Mouse (Mus musculus) forebrain, embryonic 15.5 days (tissue): ENCODE measurements around the gene Pcsk6. TPM values are rescaled to one million over a fixed set of nuclear protein-coding genes. Genes with fewer than 3 reads are reported as not detected.

ENCODE experiments used
- ATAC-seq: fragments of 200-750 bp; cut with Nextera tagmentation; replicated peaks from 2 replicates; pipeline ENCODE4 v1.8.0; 2017; ENCODE audit warnings: mild to moderate bottlenecking, moderate TSS enrichment, moderate library complexity
- H3K27ac ChIP-seq: fragments of 300-500 bp; sonication (generic); replicated peaks from 2 replicates; pipeline ENCODE4 v1.5.1; 2015; ENCODE audit warnings: mild to moderate bottlenecking, inconsistent platforms
- H3K27me3 ChIP-seq: fragments of 300-500 bp; sonication (generic); 2 replicates; pipeline ENCODE4 v1.6.1; 2015; ENCODE audit warnings: inconsistent platforms
- H3K36me3 ChIP-seq: fragments of 300-500 bp; sonication (generic); 2 replicates; pipeline ENCODE4 v1.6.1; 2015; ENCODE audit warnings: mild to moderate bottlenecking, inconsistent platforms
- H3K4me1 ChIP-seq: fragments of 300-500 bp; sonication (generic); 2 replicates; pipeline ENCODE4 v1.6.1; 2015; ENCODE audit warnings: inconsistent platforms
- H3K4me2 ChIP-seq: fragments of 300-500 bp; sonication (generic); replicated peaks from 2 replicates; pipeline ENCODE4 v1.6.1; 2015; ENCODE audit warnings: mild to moderate bottlenecking, inconsistent platforms
- H3K4me3 ChIP-seq: fragments of 300-500 bp; sonication (generic); 2 replicates; pipeline ENCODE4 v1.5.1; 2015; ENCODE audit warnings: mild to moderate bottlenecking, inconsistent platforms
- H3K9ac ChIP-seq: fragments of 300-500 bp; sonication (generic); replicated peaks from 2 replicates; pipeline ENCODE4 v1.6.1; 2015; ENCODE audit warnings: mild to moderate bottlenecking, inconsistent platforms
- H3K9me3 ChIP-seq: fragments of 300-500 bp; sonication (generic); 2 replicates; pipeline ENCODE4 v1.6.1; 2016; ENCODE audit warnings: inconsistent platforms
- WGBS: fragments of 180-500 bp; shearing (Covaris S2); methylation state at CpG from one replicate; pipeline ENCODE4 v1.1.7; 2015; ENCODE audit warnings: mixed read lengths; 5-methylcytosine and 5-hydroxymethylcytosine counted together
- polyA plus RNA-seq: library from polyadenylated mRNA; unstranded; fragments of >200 nt; fragmentation: Nextera tagmentation; extraction: Ambion mirVana; gene quantifications from 2 replicates; pipeline ENCODE4 v1.2.1, GENCODE M21; 2015

Gene Pcsk6
- polyA plus RNA-seq, 1 experiment from 2014 or later = 0.71 TPM

DNA sequence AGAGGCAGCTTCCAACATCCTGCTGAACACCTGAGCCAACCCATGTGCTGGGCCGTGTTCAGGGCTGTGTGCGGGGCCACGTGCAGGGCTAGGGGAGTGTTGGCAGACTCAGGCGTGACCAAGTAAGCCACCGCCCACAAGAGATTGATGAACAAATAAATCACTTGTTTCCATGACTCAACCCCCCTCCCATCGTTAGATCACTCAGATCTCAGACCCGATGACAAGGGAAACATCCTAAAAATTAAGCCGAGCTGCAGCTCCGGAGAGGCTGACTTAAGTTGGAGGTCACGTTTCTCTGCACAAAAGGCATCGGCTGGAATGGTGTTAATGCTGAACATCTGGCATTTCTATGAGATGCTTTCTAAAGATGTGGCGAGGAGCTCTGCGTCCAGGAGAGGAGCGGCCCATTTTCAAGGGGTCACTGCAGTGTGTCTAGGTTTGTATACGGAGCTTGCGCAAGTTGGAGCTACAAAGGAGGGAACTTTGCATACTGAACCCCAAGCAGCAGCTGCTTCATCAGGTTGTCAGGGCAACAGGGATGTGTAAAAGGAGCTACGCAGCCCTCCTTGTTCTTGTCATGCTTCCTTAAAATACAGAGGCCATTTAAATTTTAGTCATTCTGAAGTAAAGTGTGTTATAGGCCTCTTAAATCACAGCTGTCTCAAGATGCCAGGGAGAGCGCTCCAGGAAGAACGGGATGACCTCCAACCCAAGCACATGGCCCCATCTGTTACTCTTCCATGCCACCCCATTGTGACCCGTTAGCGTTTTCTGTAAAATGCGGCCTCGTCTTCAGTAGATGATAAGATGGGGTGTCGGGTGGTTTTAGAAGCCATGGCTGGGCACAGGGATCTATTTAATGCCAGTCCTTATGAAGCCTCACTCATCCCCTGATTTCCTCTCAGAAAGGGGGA lies 94.0 kb downstream of the Pcsk6 start:
- Histone ChIP-seq H3K4me3 (no peak overlapping the region), H3K9ac (no peak overlapping the region), H3K4me2 (no peak overlapping the region), H3K4me1 (peaks cover 5% of the 10 kb centered on the region; the same call in 1 of the 2 replicates), H3K27ac (no peak overlapping the region), H3K27me3 (no peaks in the 10 kb centered on the region), H3K9me3 (no peaks in the 10 kb centered on the region), H3K36me3 (no peaks in the 10 kb centered on the region)
- 55% methylated on average over 24 of the region's 24 CpGs for WGBS
- ATAC-seq = 0 out of 2 replicates have a peak, but pooled peaks have one; percentile 51

- no peak for ATAC-seq
- Histone ChIP-seq H3K9me3 (no peaks in the 10 kb centered on the region), H3K36me3 (no peaks in the 10 kb centered on the region), H3K4me2 (no peak overlapping the region), H3K27ac (no peak overlapping the region), H3K4me3 (no peak overlapping the region), H3K4me1 (peaks cover 5% of the 10 kb centered on the region; the same call in 1 of the 2 replicates), H3K9ac (no peak overlapping the region), H3K27me3 (no peaks in the 10 kb centered on the region)
- 95% methylated on average over 1 of the region's 1 CpGs for WGBS
These were observed 95.7 kb downstream of the Pcsk6 start for GRCm38 (mm10) chr7:65957245-65957644.

DNA sequence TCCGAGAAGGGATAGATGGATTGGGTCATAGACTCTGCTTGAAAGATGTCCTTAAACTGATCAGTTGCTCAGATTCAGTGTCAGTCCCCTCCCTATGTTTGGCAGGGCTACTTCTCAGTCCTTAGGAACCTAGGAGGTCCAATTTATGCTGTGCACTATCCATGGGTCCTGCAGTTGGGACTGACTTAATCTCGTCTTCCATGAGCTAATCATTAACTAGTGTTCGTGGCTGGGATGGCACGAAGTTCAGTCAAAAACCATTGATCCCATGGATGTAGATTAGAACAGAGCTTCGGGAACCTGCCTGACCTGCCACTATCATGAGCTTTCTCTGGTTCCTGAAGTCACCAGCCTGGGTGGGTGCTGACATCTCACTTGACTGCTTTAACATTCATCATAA lies 96.6 kb downstream of the Pcsk6 start:
- Histone ChIP-seq H3K27ac (no peak overlapping the region), H3K27me3 (no peaks in the 10 kb centered on the region), H3K4me3 (no peak overlapping the region), H3K9ac (no peak overlapping the region), H3K9me3 (no peaks in the 10 kb centered on the region), H3K4me2 (no peak overlapping the region), H3K36me3 (no peaks in the 10 kb centered on the region), H3K4me1 (peaks cover 5% of the 10 kb centered on the region; the same call in 1 of the 2 replicates)
- 92% methylated on average over 5 of the region's 5 CpGs for WGBS
- ATAC-seq = no peak

- no peak for ATAC-seq
- Histone ChIP-seq H3K36me3 (no peaks in the 10 kb centered on the region), H3K4me2 (no peak overlapping the region), H3K9ac (no peak overlapping the region), H3K4me3 (no peak overlapping the region), H3K27me3 (no peaks in the 10 kb centered on the region), H3K9me3 (no peaks in the 10 kb centered on the region), H3K4me1 (peaks cover 5% of the 10 kb centered on the region; the same call in 1 of the 2 replicates), H3K27ac (no peak overlapping the region)
- 94% methylated on average over 9 of the region's 9 CpGs for WGBS
These were observed 97.8 kb downstream of the Pcsk6 start for GRCm38 (mm10) chr7:65959221-65959924.

GRCm38 (mm10) chr7:65962611-65963010 lies 101.1 kb downstream of the Pcsk6 start:
- Histone ChIP-seq H3K36me3 (no peaks in the 10 kb centered on the region), H3K4me1 (no peaks in the 10 kb centered on the region), H3K27me3 (no peaks in the 10 kb centered on the region), H3K27ac (no peak overlapping the region), H3K9ac (no peak overlapping the region), H3K4me2 (no peak overlapping the region), H3K4me3 (no peak overlapping the region), H3K9me3 (no peaks in the 10 kb centered on the region)
- 73% methylated on average over 7 of the region's 7 CpGs for WGBS
- no peak for ATAC-seq

DNA sequence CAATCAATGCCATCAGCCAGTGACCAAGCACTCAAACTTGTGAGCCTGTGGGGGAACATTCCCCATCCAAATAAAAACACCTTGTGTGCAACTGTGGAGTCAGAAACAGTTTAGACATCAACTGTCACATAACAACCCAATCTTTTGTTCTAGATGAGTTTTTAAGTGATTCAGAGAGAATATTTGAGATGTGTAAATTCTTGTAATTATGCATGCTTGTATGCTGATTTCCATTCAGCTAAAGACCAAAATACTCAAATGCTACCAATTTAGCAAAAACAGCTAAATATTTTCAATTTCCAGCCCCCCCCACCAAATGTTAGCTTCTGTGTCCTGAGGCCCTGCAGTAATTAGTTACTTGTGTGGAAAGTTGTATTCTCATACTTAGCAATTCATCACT lies 102.9 kb downstream of the Pcsk6 start:
- no peak overlapping the region for H3K9ac ChIP-seq
- H3K36me3 ChIP-seq = no peaks in the 10 kb centered on the region
- no peak overlapping the region for H3K27ac ChIP-seq
- no peaks in the 10 kb centered on the region for H3K27me3 ChIP-seq
- H3K4me3 ChIP-seq = no peak overlapping the region
- H3K4me2 ChIP-seq = no peak overlapping the region
- no peaks in the 10 kb centered on the region for H3K4me1 ChIP-seq
- ATAC-seq = no peak
- H3K9me3 ChIP-seq = no peaks in the 10 kb centered on the region

DNA sequence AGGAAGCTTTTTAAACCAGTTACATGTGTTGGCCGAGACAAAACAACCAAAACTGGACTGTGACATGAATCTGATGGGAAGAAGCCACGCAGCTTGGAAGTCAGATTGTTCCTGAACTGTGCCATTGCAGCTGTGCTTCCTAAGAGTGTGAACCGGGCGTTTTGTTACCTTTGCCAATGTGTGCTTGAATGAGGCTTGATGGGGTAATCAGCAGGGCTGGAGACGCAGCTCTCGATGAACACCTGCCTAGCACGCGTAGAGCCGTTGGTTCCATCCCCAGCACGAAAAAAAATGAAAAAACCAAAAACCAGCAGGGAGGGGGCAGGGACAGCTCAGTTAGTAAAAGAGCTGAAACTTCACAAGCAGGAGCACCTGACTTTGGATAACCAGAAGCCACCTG lies 109.8 kb downstream of the Pcsk6 start:
- no peak overlapping the region for H3K4me3 ChIP-seq
- WGBS = 82% methylated on average over 10 of the region's 10 CpGs
- no peak overlapping the region for H3K9ac ChIP-seq
- no peak overlapping the region for H3K27ac ChIP-seq
- no peaks in the 10 kb centered on the region for H3K36me3 ChIP-seq
- no peak; the same call in 1 of the 2 replicates for ATAC-seq
- H3K9me3 ChIP-seq = no peaks in the 10 kb centered on the region
- no peaks in the 10 kb centered on the region for H3K4me1 ChIP-seq
- no peaks in the 10 kb centered on the region for H3K27me3 ChIP-seq
- H3K4me2 ChIP-seq = no peak overlapping the region

DNA sequence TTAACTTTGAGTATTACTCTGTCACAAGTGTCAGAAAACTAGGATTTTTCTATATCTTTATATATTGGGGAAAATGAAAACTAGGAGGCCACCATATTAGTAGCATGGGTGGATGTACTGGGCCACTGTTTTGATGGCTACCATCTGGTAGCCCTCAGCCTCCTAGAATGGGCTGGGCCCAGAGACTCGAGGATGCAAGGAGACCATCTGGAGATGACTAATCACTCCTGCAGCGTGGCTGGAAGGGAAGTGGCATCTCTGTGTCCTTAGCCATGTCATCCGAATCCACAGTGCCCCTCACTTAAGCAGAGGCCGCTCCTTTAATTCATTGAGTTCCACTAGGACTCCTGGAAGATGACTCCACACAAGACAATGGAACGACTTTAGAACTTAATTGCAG lies 115.8 kb downstream of the Pcsk6 start:
- Histone ChIP-seq H3K4me1 (no peaks in the 10 kb centered on the region), H3K27me3 (no peaks in the 10 kb centered on the region), H3K4me2 (no peak overlapping the region), H3K36me3 (no peaks in the 10 kb centered on the region), H3K9ac (no peak overlapping the region), H3K4me3 (no peak overlapping the region), H3K9me3 (no peaks in the 10 kb centered on the region), H3K27ac (no peak overlapping the region)
- 82% methylated on average over 5 of the region's 5 CpGs for WGBS
- ATAC-seq = no peak

GRCm38 (mm10) chr7:65977977-65978376 lies 116.4 kb downstream of the Pcsk6 start:
- H3K27me3 ChIP-seq = no peaks in the 10 kb centered on the region
- no peaks in the 10 kb centered on the region for H3K9me3 ChIP-seq
- 88% methylated on average over 11 of the region's 11 CpGs for WGBS
- H3K4me1 ChIP-seq = no peaks in the 10 kb centered on the region
- H3K36me3 ChIP-seq = no peaks in the 10 kb centered on the region
- no peak overlapping the region for H3K27ac ChIP-seq
- H3K9ac ChIP-seq = no peak overlapping the region
- no peak for ATAC-seq
- no peak overlapping the region for H3K4me2 ChIP-seq
- no peak overlapping the region for H3K4me3 ChIP-seq

GRCm38 (mm10) chr7:65978996-65979823 lies 117.7 kb downstream of the Pcsk6 start:
- Histone ChIP-seq H3K9ac (no peak overlapping the region), H3K27me3 (no peaks in the 10 kb centered on the region), H3K4me3 (no peak overlapping the region), H3K27ac (no peak overlapping the region), H3K9me3 (no peaks in the 10 kb centered on the region), H3K36me3 (no peaks in the 10 kb centered on the region), H3K4me2 (no peak overlapping the region), H3K4me1 (no peaks in the 10 kb centered on the region)
- WGBS = 81% methylated on average over 11 of the region's 11 CpGs
- no peak for ATAC-seq

DNA sequence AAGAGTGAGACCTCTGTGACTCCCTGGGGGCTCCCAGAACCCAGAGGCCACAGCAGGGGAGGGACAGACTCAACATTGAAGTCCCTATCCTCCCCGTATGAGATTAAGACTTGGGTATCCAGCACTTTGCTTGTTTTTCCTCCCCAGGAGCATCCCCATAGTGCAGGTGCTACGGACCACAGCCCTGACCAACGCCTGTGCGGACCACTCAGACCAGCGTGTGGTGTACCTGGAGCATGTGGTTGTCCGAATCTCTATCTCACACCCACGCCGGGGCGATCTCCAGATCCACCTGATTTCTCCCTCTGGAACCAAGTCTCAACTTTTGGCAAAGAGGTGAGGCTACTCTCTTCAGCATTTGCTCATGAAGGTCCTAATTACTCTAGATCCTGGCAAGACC lies 118.5 kb downstream of the Pcsk6 start:
- no peak overlapping the region for H3K27ac ChIP-seq
- H3K4me2 ChIP-seq = no peak overlapping the region
- WGBS = 89% methylated on average over 9 of the region's 9 CpGs
- H3K36me3 ChIP-seq = no peaks in the 10 kb centered on the region
- no peaks in the 10 kb centered on the region for H3K27me3 ChIP-seq
- no peak overlapping the region for H3K9ac ChIP-seq
- no peaks in the 10 kb centered on the region for H3K9me3 ChIP-seq
- no peaks in the 10 kb centered on the region for H3K4me1 ChIP-seq
- H3K4me3 ChIP-seq = no peak overlapping the region
- ATAC-seq = no peak

DNA sequence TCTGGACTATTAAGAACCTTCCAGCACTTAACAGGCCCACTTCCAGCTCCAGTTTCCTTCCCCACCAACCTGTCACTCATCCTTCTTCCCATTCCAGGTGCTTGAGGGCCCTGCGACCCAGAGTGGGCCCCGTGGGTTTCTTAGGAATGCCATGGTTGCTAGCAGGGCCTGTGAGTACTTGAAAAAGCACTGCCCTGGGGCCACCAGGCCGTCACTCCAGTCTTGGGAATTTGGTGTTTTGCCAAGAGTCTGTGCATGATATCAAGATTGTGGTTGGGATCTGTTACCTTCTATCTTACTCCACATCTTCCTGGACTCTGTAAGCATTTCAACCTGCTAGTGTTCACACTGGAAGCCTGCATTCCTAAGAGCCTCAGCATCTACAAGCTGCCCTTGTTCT lies 120.5 kb downstream of the Pcsk6 start:
- H3K4me1 ChIP-seq = no peaks in the 10 kb centered on the region
- ATAC-seq = no peak
- no peaks in the 10 kb centered on the region for H3K27me3 ChIP-seq
- H3K4me2 ChIP-seq = no peak overlapping the region
- 70% methylated on average over 3 of the region's 3 CpGs for WGBS
- no peak overlapping the region for H3K9ac ChIP-seq
- H3K4me3 ChIP-seq = no peak overlapping the region
- no peak overlapping the region for H3K27ac ChIP-seq
- H3K36me3 ChIP-seq = no peaks in the 10 kb centered on the region
- no peaks in the 10 kb centered on the region for H3K9me3 ChIP-seq
